Mouse (Mus musculus) ES-E14 (cell line): Measurements from ENCODE around the gene Lrmda. TPM values are rescaled to one million over a fixed set of nuclear protein-coding genes. Genes with fewer than 3 reads are reported as not detected.

Source experiments
- DNase-seq: peaks from one replicate; pipeline ENCODE4 v3.0.0-alpha.2; 2013; ENCODE audit warnings: low read depth, low spot score
- H3K27ac ChIP-seq: 2 replicates; pipeline ENCODE4 v1.5.1; 2012; ENCODE audit warnings: low read depth, mild to moderate bottlenecking, low read length, moderate library complexity, mixed read lengths; ENCODE audit not compliant: poor library complexity, insufficient read depth, severe bottlenecking
- H3K36me3 ChIP-seq: 2 replicates; pipeline ENCODE4 v1.6.1; 2012; ENCODE audit warnings: mild to moderate bottlenecking, low read length, moderate library complexity, mixed read lengths; ENCODE audit not compliant: control insufficient read depth, poor library complexity, insufficient read depth, severe bottlenecking
- H3K4me1 ChIP-seq, 2 experiments: fragments of 150-350 bp in 1 of 2; sonication (generic) in 1 of 2; 2 replicates each; pipeline ENCODE4 v1.6.1; 2012; ENCODE audit warnings: low read length in 2 of 2, mild to moderate bottlenecking in 1 of 2, mixed read lengths in 1 of 2; ENCODE audit not compliant: control insufficient read depth in 2 of 2, insufficient read depth in 2 of 2, poor library complexity in 1 of 2
- H3K4me3 ChIP-seq, 2 experiments: fragments of 150-350 bp in 1 of 2; sonication (generic) in 1 of 2; 2 replicates each; pipeline ENCODE4 v1.5.1; 2012; ENCODE audit warnings: low read length in 2 of 2, low read depth in 1 of 2, mild to moderate bottlenecking in 1 of 2, mixed read lengths in 1 of 2; ENCODE audit not compliant: insufficient read depth in 1 of 2, poor library complexity in 1 of 2, severe bottlenecking in 1 of 2
- H3K9ac ChIP-seq: 2 replicates; pipeline ENCODE4 v1.6.1; 2012; ENCODE audit warnings: low read depth, mild to moderate bottlenecking, low read length, mixed read lengths; ENCODE audit not compliant: poor library complexity, insufficient read depth, severe bottlenecking
- H3K9me3 ChIP-seq: fragments of 150-350 bp; sonication (generic); 2 replicates; pipeline ENCODE4 v1.6.1; 2012; ENCODE audit warnings: low read depth, mild to moderate bottlenecking, low read length; ENCODE audit not compliant: control insufficient read depth, insufficient read depth
- CHD2 ChIP-seq: IDR thresholded peaks from 2 replicates; pipeline ENCODE4 v1.6.1; 2014; ENCODE audit warnings: mild to moderate bottlenecking, low read depth, low read length, inconsistent platforms
- HCFC1 ChIP-seq: IDR thresholded peaks from 2 replicates; pipeline ENCODE4 v1.6.1; 2012; ENCODE audit warnings: low read length, inconsistent platforms, borderline replicate concordance; ENCODE audit not compliant: insufficient read depth
- MAFK ChIP-seq: IDR thresholded peaks from 2 replicates; pipeline ENCODE4 v1.6.1; 2014; ENCODE audit warnings: mild to moderate bottlenecking, low read depth, low read length, inconsistent platforms; ENCODE audit not compliant: insufficient read depth
- ZC3H11A ChIP-seq: IDR thresholded peaks from 2 replicates; pipeline ENCODE4 v1.6.1; 2012; ENCODE audit warnings: low read depth, mild to moderate bottlenecking, inconsistent platforms, low read length, borderline replicate concordance
- ZNF384 ChIP-seq: IDR thresholded peaks from 2 replicates; pipeline ENCODE4 v1.6.1; 2012; ENCODE audit warnings: low read depth, low read length, inconsistent platforms
- in situ Hi-C, 2 experiments: fragments of 600-800 bp; cut with MboI; formaldehyde crosslinking; loops; one replicate each; pipeline ENCODE4 v1.15.1; 2025; ENCODE audit warnings: low sequenced_read_pairs in 2 of 2, inconsistent platforms in 1 of 2; ENCODE audit not compliant: unreplicated experiment in 2 of 2
- total RNA-seq: library from RNA; depleted of rRNA; stranded (reverse); fragments of 300-350 nt; gene quantifications from 2 replicates; pipeline ENCODE4 v1.2.3, GENCODE M21; 2012

Gene Lrmda
- total RNA-seq, 1 experiment = 0.22 TPM

- DNase-seq = no peak
- no peaks in the 10 kb centered on the region for H3K9me3 ChIP-seq
- TF ChIP-seq MAFK = no peak
- no peak for TF ChIP-seq ZC3H11A
- no peak for TF ChIP-seq CHD2
- no peak for TF ChIP-seq HCFC1
- TF ChIP-seq ZNF384 = no peak
- H3K27ac ChIP-seq = no peak overlapping the region
- in situ Hi-C loops = no loop called here
- H3K4me3 ChIP-seq = no peak overlapping the region
- no peaks in the 10 kb centered on the region for H3K4me1 ChIP-seq
- H3K36me3 ChIP-seq = no peaks in the 10 kb centered on the region
- no peak overlapping the region for H3K9ac ChIP-seq
These were observed 351.6 kb downstream of the Lrmda start for GRCm38 (mm10) chr14:22371136-22371535.

GRCm38 (mm10) chr14:22372666-22373360, 353.3 kb downstream of the Lrmda start:
- no peak for DNase-seq
- no peak overlapping the region for H3K27ac ChIP-seq
- in situ Hi-C loops = no loop called here
- H3K9ac ChIP-seq = no peak overlapping the region
- H3K36me3 ChIP-seq = no peaks in the 10 kb centered on the region
- no peak overlapping the region for H3K4me3 ChIP-seq
- no peaks in the 10 kb centered on the region for H3K9me3 ChIP-seq
- no peak for TF ChIP-seq CHD2
- no peak for TF ChIP-seq ZC3H11A
- no peak for TF ChIP-seq MAFK
- TF ChIP-seq HCFC1 = no peak
- no peak for TF ChIP-seq ZNF384
- H3K4me1 ChIP-seq = no peaks in the 10 kb centered on the region

- in situ Hi-C loops = no loop called here
- no peak for DNase-seq
- no peak for TF ChIP-seq CHD2
- no peak for TF ChIP-seq ZNF384
- TF ChIP-seq MAFK = no peak
- TF ChIP-seq HCFC1 = no peak
- no peak for TF ChIP-seq ZC3H11A
- Histone ChIP-seq H3K27ac (no peak overlapping the region), H3K4me1 (no peaks in the 10 kb centered on the region), H3K36me3 (no peaks in the 10 kb centered on the region), H3K9ac (no peak overlapping the region), H3K4me3 (no peak overlapping the region), H3K9me3 (no peaks in the 10 kb centered on the region)
These were observed 353.8 kb downstream of the Lrmda start for GRCm38 (mm10) chr14:22373361-22373745.

- in situ Hi-C loops = no loop called here
- H3K9ac ChIP-seq = no peak overlapping the region
- no peaks in the 10 kb centered on the region for H3K36me3 ChIP-seq
- DNase-seq = no peak
- no peak overlapping the region for H3K4me3 ChIP-seq
- no peaks in the 10 kb centered on the region for H3K9me3 ChIP-seq
- H3K4me1 ChIP-seq = no peaks in the 10 kb centered on the region
- H3K27ac ChIP-seq = no peak overlapping the region
- TF ChIP-seq HCFC1 (no peak), ZNF384 (no peak), CHD2 (no peak), MAFK (no peak), ZC3H11A (no peak)
These were observed 357.6 kb downstream of the Lrmda start for GRCm38 (mm10) chr14:22377148-22377547.

GRCm38 (mm10) chr14:22382101-22382500, 362.6 kb downstream of the Lrmda start:
- H3K4me1 ChIP-seq = no peaks in the 10 kb centered on the region
- H3K36me3 ChIP-seq = no peaks in the 10 kb centered on the region
- no peak overlapping the region for H3K9ac ChIP-seq
- in situ Hi-C loops = no loop called here
- H3K27ac ChIP-seq = no peak overlapping the region
- no peak for DNase-seq
- no peak overlapping the region for H3K4me3 ChIP-seq
- no peak for TF ChIP-seq CHD2
- no peak for TF ChIP-seq MAFK
- TF ChIP-seq ZC3H11A = no peak
- TF ChIP-seq ZNF384 = no peak
- no peak for TF ChIP-seq HCFC1
- no peaks in the 10 kb centered on the region for H3K9me3 ChIP-seq
